Mouse (Mus musculus) Patski (cell line): ENCODE measurements at regions not wholly inside any gene's neighbourhood (a gene's known extent, or its start where the extent isn't known, plus 50 kb on each side); places are given as distances from the start of the nearest gene placed in this dataset.

Source experiments
- ATAC-seq: fragments of 100-300 bp; one replicate; pipeline ENCODE4 v1.8.0; 2021
- CTCF ChIA-PET: fragments of 350-600 bp; sonication (Branson Sonifier 250); formaldehyde crosslinking; loops from one replicate; lab custom pipeline; 2022; ENCODE audit warnings: inconsistent platforms; lab: Charles Lee
- POLR2A ChIA-PET: fragments of 350-600 bp; sonication (Branson Sonifier 250); formaldehyde crosslinking; loops from one replicate; lab custom pipeline; 2022; ENCODE audit warnings: antibody characterized with exemption, inconsistent platforms; lab: Charles Lee
- DNase-seq: peaks from one replicate; pipeline ENCODE4 v3.0.0-alpha.2; 2011; ENCODE audit warnings: low read depth, low spot score
- H3K27me3 ChIP-seq: fragments of 371-371 bp; one replicate; pipeline ENCODE4 v1.5.1; 2021
- CTCF ChIP-seq: fragments of 100-300 bp; IDR thresholded peaks from one replicate; pipeline ENCODE4 v1.5.1; 2021
- in situ Hi-C: fragments of 300-500 bp; cut with MboI; formaldehyde crosslinking; loops from 3 replicates; pipeline ENCODE4 v1.11.1; 2018; ENCODE audit warnings: low pct_unique_long_range_greater_than_20kb, mixed read lengths

GRCm38 (mm10) chr12:25268871-25269850 is 172.2 kb upstream of the Id2 start:
- POLR2A ChIA-PET, result no interaction called here
- no peak for DNase-seq
- no peak for ATAC-seq
- no peak for TF ChIP-seq CTCF
- no peaks in the 10 kb centered on the region for H3K27me3 ChIP-seq
- CTCF ChIA-PET, result no interaction called here
- in situ Hi-C loops, result no loop called here

GRCm38 (mm10) chr12:25268323-25268722 is 171.4 kb upstream of the Id2 start:
- ChIA-PET POLR2A (no interaction called here), CTCF (no interaction called here)
- no peak for TF ChIP-seq CTCF
- DNase-seq, result no peak
- H3K27me3 ChIP-seq, result no peaks in the 10 kb centered on the region
- in situ Hi-C loops, result no loop called here
- no peak for ATAC-seq

DNA sequence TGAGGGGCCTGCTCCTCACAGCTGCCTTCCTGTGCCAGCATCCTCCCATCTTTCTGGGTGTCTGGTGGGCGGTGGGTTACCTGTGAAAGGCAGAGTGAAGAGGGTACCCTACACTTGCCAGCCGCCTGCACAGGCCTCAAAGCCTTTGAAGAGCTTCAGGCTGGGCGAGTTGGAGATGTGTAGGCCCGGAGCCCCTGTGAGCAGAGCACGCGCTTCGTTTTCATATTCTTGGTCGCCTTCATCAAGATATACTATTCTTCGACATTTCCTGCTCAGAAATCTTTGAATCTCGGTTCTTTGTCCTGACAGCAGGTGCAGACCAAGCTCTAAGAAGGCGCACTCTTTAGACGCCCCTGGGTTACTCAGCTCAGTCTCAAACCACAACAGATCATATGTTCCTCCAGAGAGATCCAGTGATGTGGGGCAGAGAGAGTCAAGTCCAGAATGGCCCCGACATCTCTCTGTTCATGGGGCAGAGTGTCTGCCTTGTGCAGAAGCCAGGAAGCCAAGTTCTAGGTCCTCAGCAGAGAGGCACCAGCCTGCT is 170.7 kb upstream of the Id2 start:
- no peak for DNase-seq
- CTCF ChIA-PET, result no interaction called here
- POLR2A ChIA-PET, result no interaction called here

DNA sequence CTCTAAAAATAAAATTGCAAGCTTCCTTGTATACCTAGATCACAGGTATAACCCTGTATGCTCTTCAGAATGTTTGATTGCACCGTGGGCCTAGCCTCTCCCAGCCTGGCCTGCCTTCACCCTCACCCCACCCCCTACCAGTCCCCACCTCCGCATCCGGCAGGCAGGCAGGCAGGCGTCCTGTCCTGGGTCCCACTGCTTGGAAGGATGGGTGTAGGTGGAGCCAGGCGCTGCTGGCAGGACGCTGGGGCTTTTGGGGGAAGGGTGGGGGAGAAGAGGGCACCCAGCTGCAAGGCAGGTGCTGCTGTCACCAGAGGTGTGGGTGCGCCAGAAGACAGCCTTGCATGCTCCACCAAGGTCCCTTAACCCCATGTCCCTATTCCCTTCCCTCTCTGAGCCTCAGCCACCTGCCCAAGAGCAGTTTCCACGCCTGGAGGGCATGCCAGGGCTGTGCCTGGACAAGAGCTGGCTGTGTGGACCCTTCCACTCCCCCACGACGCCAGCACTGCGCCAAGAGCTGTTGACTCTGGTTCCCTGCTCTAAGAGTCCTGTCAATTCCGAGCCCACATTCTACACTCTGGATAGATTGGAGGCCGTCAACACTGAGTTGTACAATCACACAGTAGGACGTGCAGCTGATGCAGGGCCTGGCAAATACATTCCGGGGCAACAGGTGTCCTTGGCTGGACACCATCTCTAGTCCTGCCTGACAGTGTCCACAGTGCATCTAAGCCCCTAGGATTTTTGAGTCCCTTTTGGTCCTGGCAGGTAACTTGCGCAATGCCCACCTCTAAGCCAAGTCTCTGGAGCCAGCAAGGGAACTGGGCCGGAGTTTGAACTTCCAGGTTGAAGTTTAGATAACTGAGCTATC is 170.0 kb upstream of the Id2 start:
- CTCF ChIA-PET, result no interaction called here
- no peak for ATAC-seq

More for the DNA sequence above, 170.7 kb upstream of the Id2 start:
- no peak for ATAC-seq
- in situ Hi-C loops, result no loop called here
- no peaks in the 10 kb centered on the region for H3K27me3 ChIP-seq
- TF ChIP-seq CTCF, result no peak

DNA sequence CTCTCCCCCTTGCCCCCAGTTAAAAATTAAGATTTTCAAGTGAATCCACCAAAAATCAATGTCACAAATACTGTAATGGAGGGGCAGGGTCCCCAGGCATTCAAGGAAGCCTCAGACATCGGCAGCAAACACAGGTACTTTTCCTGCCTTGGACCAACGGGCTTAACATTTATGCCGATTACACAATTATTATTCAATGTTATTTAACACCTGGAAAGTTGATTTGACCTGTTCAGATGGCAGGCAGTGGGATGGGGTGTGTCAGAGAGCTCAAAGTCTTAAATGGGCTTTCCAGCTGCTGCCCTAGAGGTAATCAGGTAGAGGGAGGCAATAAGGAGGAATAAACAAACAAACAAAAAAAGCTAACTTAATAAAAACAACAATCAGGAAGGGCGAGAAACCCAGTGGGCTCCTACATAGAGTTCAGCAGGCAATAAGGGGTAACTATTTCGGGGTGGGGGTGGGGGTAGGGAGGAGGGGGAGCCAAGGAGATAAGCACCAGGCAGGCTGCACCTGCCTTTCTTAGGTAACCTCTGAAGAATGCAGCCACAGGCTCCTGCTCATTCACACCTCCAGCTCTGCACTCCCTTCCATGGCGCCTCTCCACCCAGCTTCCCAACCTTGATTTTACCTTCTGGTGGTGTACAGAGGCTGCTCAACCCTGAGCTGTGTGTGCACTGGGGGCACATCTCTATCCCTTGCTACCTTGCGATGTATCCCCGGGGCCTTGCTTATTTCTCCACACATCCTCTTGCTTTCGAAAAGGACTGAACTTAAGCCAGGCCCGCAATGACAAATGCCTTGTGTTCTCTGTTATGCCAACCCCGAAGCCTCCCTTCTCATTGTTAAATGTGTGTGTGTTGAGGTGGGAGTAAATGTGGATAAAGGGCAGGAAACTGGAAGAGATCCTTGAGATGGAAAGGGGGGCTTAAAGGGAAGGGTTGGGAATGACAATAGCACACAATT is 168.9 kb upstream of the Id2 start:
- POLR2A ChIA-PET, result no interaction called here
- DNase-seq (no peak), ATAC-seq (no peak)
- in situ Hi-C loops, result no loop called here
- TF ChIP-seq CTCF, result no peak
- CTCF ChIA-PET, result interaction anchor here (1.3 kb wide), 1 partner anchor 15 kb away, joined by 3 read pairs; no protein-coding TSS in a partner anchor
- no peaks in the 10 kb centered on the region for H3K27me3 ChIP-seq

More for the DNA sequence above, 170.0 kb upstream of the Id2 start:
- no peak for DNase-seq
- POLR2A ChIA-PET, result no interaction called here
- H3K27me3 ChIP-seq, result no peaks in the 10 kb centered on the region
- in situ Hi-C loops, result no loop called here
- TF ChIP-seq CTCF, result no peak

DNA sequence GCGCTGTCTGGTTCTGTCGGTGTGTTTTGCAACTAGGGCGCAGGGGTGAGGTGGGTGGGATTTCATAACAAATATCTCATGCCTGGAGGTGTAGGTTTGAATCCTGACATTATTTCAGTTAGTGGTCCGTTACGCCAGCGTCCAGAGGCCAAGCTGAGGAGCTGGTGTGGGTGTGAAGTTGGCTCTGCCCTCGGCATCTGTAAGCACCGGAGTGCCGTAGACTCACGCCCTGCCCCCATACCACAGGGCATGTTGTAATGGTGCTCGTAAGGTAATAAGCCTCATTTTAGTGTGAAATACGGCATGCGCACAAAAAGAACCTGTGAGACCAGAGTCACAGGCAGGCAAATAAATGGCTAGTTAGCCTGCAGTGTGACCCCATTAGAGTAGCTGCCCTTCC is 168.1 kb upstream of the Id2 start:
- ATAC-seq (no peak), DNase-seq (no peak)
- CTCF ChIA-PET, result interaction anchor here (1.3 kb wide), 1 partner anchor 15 kb away, joined by 3 read pairs; no protein-coding TSS in a partner anchor
- in situ Hi-C loops, result no loop called here
- no peaks in the 10 kb centered on the region for H3K27me3 ChIP-seq
- POLR2A ChIA-PET, result no interaction called here
- TF ChIP-seq CTCF, result no peak

DNA sequence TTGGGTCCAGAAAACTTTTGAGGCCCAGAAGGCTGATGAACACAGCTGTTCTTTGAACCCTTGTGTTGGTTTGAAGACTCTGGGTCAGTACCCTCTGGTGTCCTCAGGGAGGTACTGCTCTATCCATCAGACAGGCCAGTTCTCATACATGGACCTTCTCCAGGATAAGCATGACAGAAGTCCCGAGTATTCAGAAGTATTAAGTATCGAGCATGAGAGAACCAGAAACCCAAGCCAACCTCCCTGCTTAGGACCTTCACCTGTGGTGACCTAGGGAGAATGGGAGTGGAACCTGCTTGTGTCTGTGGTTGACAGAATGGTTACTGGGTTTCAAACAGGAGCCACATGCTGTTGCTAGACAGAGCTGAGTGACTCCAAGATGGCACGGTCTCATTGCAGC is 167.5 kb upstream of the Id2 start:
- ATAC-seq, result no peak
- no peak for TF ChIP-seq CTCF

DNA sequence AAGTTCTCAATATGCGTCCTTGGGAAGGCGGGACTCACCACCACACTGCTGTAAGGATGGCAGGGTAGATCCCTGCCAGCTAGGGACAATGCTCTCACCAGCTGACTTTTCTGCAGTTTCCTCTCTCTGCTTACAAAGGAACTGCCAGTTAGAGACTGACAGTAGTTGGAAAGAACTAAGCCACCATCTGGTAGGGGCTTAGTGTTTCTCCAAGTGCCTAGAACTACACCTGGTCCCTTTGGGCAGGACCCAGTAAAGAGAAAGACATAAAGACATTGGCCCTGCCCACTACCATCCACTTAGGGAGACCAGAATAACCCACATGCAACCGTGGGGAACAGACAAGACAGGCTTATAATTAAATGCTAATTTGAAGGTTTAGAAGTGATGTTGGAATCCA is 165.5 kb upstream of the Id2 start:
- no peak for TF ChIP-seq CTCF
- ChIA-PET CTCF (no interaction called here), POLR2A (no interaction called here)
- no peak for DNase-seq
- ATAC-seq, result no peak
- in situ Hi-C loops, result no loop called here
- H3K27me3 ChIP-seq, result no peaks in the 10 kb centered on the region

More for the DNA sequence above, 167.5 kb upstream of the Id2 start:
- POLR2A ChIA-PET, result no interaction called here
- H3K27me3 ChIP-seq, result no peaks in the 10 kb centered on the region
- in situ Hi-C loops, result no loop called here
- CTCF ChIA-PET, result interaction anchor here (1.3 kb wide), 1 partner anchor 16 kb away, joined by 3 read pairs; no protein-coding TSS in a partner anchor
- DNase-seq, result no peak

- in situ Hi-C loops, result no loop called here
These were observed 162.2 kb upstream of the Id2 start for GRCm38 (mm10) chr12:25259123-25259522.

More at GRCm38 (mm10) chr12:25259123-25259522, 162.2 kb upstream of the Id2 start:
- TF ChIP-seq CTCF, result no peak
- POLR2A ChIA-PET, result no interaction called here
- CTCF ChIA-PET, result no interaction called here
- no peak for DNase-seq
- ATAC-seq, result no peak
- H3K27me3 ChIP-seq, result no peaks in the 10 kb centered on the region
